Mouse (Mus musculus): Measurements from ENCODE around the gene Crabp2.

Crabp2 gene

DNA sequence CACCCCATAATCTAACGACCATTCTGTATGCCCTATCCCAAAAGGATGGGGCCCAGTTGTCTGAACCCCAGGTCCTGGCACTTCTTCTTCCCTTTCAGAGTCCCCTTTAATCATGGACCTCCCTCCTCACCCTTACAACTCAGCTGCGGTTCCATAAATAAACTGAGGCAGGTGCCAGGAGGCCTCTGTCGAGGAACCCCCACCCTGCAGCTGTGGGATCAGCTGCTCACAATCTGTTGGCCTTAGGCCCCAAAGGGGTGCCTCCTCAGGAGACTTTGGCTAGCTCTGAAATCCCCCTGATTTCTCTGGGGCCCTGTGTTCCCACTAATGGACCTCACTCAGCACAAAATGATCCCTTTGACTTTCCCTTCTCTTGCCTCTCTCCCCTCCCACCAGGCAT is 35.6 kb downstream of the Crabp2 start:
- no peak for DNase-seq (ENCODE audit: low spot score in 2 of 2)

GRCm38 (mm10) chr3:87985505-87986320 is 37.2 kb downstream of the Crabp2 start:
- no peak for DNase-seq (ENCODE audit: low spot score in 2 of 2)

DNA sequence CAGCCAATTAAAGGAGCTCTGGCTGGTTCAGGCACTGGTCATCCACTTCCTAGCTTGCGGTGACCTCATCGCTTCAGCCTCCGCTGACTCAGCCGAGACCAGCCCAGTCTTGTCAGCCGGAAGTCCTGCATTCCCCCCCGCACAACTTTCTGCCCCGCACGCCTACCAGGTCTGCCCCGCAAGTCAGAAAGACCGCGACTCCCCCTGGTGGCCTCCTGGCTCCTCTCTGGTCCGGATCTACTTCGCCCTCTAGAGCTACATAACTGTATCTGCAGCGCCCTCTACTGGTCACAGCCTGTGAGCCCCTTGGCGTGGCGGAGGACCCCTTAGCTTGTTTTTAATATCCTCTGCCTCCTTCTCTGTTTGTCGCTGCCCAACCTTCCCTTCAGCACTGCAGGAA is 38.4 kb downstream of the Crabp2 start:
- DNase-seq (ENCODE audit: low spot score in 2 of 2), result peak; percentile 81 to 86

DNA sequence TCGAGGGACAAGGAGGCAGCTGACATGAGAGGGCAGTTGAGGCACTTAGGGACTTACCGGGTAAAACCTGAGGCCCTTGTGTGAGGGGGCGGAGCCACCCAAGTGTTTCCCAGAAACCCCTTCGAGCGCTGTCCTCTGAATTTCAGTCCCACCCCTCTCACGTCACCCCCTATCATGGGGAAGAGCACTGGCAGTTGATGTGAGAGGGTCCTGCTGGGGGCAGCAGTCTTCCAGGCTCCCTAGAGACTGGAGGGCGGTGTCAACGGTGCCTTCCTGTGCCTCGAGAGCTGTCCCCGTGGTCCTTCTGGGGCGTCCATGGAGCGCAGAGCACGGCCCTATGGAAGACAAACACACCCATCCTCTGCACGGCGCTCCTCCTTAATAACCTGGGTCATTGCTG is 39.2 kb downstream of the Crabp2 start:
- DNase-seq (ENCODE audit: low spot score in 2 of 2), result no peak

- no peak for DNase-seq (ENCODE audit: low spot score in 2 of 2)
Observed at GRCm38 (mm10) chr3:87988068-87988467, 39.6 kb downstream of the Crabp2 start.

GRCm38 (mm10) chr3:87989935-87990334 is 41.5 kb downstream of the Crabp2 start:
- no peak for DNase-seq (ENCODE audit: low spot score in 2 of 2)

DNA sequence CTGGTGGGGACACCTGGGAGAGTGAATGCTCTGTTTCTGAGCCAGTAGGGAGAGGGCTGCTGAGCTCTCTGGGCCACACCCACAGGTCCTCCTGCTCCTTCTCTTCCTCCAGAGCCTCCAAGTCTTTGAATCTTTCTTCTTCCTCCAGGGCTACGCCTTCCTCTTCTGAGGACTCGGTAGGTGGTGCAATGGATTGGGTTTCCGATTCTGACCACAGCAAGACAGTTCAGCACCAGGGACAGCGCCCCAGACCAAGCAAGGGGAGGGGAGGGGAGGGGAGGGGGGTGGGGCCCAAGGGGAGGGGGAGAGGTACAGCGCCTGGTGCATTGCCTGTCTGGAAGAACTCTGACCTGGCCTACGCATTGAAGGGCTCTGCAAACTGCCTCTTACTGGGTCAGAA is 45.0 kb downstream of the Crabp2 start:
- DNase-seq (ENCODE audit: low spot score in 2 of 2), result no peak

GRCm38 (mm10) chr3:87995331-87995730 is 46.9 kb downstream of the Crabp2 start:
- DNase-seq (ENCODE audit: low spot score in 2 of 2), result no peak

GRCm38 (mm10) chr3:87996401-87996800 is 47.9 kb downstream of the Crabp2 start:
- DNase-seq (ENCODE audit: low spot score in 2 of 2), result no peak

DNA sequence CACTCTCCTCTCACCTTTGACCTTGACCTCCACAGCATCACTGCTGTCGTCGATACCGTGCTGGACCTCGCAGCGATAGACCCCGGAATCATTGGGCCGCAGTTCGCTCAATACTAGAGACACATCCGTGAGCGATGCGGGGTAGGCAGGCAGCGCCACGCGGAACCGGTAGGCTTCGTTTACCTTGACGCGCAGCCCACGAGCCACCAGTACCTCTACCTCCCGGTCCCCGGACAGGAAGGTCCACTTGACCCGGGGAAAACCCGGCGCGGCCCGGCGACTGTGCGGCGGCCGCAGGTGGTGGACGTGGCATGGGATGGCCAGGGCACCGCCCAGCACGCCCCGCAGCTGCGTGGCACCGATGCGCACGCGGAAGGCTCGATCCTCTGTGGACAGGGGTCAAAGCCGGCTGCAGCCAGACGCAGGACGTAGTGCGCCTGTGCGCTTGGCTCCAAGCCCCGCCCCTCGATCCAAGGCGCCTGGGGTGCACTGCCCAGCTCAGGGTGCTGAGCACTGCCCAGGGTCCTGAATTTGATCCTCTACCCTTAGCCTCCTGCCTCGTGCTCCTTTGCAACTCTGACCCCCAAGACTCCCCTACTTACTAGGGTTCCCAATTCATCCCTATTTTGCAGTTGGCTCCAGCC is 48.6 kb downstream of the Crabp2 start:
- no peak for DNase-seq (ENCODE audit: low spot score in 2 of 2)

DNA sequence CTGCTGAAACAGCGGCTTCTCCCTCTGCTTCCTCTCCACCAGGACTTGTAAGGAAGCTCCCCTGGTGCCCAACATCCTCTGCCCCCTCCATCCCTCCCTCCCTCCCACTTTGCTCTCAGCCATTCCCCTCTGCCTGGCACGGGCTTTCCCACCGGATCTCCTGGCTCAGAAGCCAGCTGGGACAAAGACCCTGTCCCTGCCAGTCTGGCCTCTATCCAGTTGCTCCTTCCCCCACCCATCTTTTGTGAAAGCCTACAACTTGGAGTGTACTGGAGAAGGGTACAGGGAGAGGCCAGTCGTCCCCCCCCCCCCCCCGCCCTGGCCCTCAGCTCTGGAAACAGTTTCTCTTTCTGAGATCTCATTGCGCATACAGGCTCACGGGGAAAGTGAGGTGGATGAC is 50.3 kb downstream of the Crabp2 start:
- DNase-seq (ENCODE audit: low spot score in 2 of 2), result no peak

- DNase-seq (ENCODE audit: low spot score in 2 of 2), result no peak
Observed at GRCm38 (mm10) chr3:87999243-87999895, 50.9 kb downstream of the Crabp2 start.

- DNase-seq (ENCODE audit: low spot score in 2 of 2), result no peak
Observed at GRCm38 (mm10) chr3:88000181-88000580, 51.7 kb downstream of the Crabp2 start, which contains the start of gene Bcan. TSS of gene Bcan (minus strand) at chr3:88000230.

DNA sequence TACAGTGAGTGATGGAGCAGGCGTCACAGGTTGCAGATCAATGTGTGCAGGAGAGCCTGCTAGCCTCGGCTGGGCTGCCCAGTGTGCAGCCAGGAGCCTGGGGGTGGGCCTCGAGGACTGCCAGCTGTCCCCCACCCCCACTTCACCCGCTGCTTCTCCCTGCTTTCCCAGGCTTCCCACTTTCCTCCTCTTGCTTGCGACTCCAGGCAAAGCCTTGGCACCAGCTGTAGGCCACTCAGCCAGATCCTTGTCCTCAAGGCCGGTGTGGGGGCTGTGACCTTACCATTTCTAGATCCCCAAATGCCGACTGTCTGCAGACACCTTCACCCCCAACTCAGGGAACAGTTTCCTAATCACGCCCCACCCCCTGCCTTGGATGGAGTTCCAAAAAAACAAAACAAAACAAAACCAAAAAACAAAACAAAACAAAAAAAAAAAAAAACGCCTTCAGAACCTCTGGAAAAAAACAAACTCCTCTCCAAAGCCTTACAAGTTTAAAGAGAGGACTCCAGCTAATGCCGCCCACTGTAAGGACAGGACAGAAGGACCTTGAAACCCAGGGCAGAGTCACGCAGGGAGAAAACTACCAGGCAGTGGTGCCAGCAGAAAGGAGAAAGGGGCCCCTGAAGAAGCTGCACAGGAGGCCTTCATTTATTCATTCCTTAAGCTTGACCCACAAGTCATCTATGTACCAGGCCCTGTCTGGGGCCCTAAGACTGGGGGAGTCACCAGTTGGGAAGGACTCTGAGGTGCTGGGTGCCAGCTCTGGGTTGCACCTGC is 52.5 kb downstream of the Crabp2 start:
- DNase-seq (ENCODE audit: low spot score in 2 of 2), result peak in 1 of 2 experiments; percentile 48

GRCm38 (mm10) chr3:88002291-88002976 is 54.0 kb downstream of the Crabp2 start:
- DNase-seq (ENCODE audit: low spot score in 2 of 2), result no peak
